Mouse (Mus musculus): ENCODE results near the gene Lage3.

GRCm38 (mm10) chrX:74392535-74393443 is 39.4 kb upstream of the Lage3 start, which contains the start of the genes Fam3a and Ikbkg:
- TF ChIP-seq HCFC1 (IDR thresholded peaks at IDR 0.05; ENCODE audit: borderline replicate concordance, insufficient read depth, low read length): no peak
- no peak for TF ChIP-seq ZC3H11A (IDR thresholded peaks at IDR 0.05; ENCODE audit: borderline replicate concordance, low read depth, low read length)
- no peak for TF ChIP-seq CHD2 (IDR thresholded peaks at IDR 0.05; ENCODE audit: low read depth, low read length)

Measured in ES-E14 (cell line).